Mouse (Mus musculus) hindbrain, embryonic 14.5 days (tissue): ENCODE measurements around the gene Sart3. TPM values are rescaled to one million over a fixed set of nuclear protein-coding genes. Genes with fewer than 3 reads are reported as not detected.

Experiments used
- ATAC-seq: fragments of 200-750 bp; cut with Nextera tagmentation; 2 replicates; pipeline ENCODE4 v1.8.0; 2017; ENCODE audit warnings: moderate number of reproducible peaks, mild to moderate bottlenecking, moderate TSS enrichment, moderate library complexity; ENCODE audit not compliant: low FRiP score
- DNase-seq: peaks from one replicate; pipeline ENCODE4 v3.0.0-alpha.2; 2015; ENCODE audit warnings: low spot score
- H3K27ac ChIP-seq: fragments of 300-500 bp; sonication (generic); 2 replicates; pipeline ENCODE4 v1.5.1; 2014; ENCODE audit warnings: mild to moderate bottlenecking, moderate library complexity
- H3K27me3 ChIP-seq: fragments of 300-500 bp; sonication (generic); 2 replicates; pipeline ENCODE4 v1.6.1; 2014; ENCODE audit warnings: mild to moderate bottlenecking, low read length, mixed read lengths; ENCODE audit not compliant: control insufficient read depth, insufficient read depth
- H3K36me3 ChIP-seq: fragments of 300-500 bp; sonication (generic); replicated peaks from 2 replicates; pipeline ENCODE4 v1.6.1; 2014; ENCODE audit not compliant: control insufficient read depth, insufficient read depth
- H3K4me1 ChIP-seq: fragments of 300-500 bp; sonication (generic); replicated peaks from 2 replicates; pipeline ENCODE4 v1.6.1; 2014; ENCODE audit warnings: antibody characterized with exemption, low read length, mixed read lengths; ENCODE audit not compliant: control insufficient read depth, insufficient read depth
- H3K4me2 ChIP-seq: fragments of 300-500 bp; sonication (generic); replicated peaks from 2 replicates; pipeline ENCODE4 v1.6.1; 2014; ENCODE audit warnings: mild to moderate bottlenecking, moderate library complexity
- H3K4me3 ChIP-seq: fragments of 300-500 bp; sonication (generic); replicated peaks from 2 replicates; pipeline ENCODE4 v1.5.1; 2014; ENCODE audit warnings: mild to moderate bottlenecking, low read length
- H3K9ac ChIP-seq: fragments of 300-500 bp; sonication (generic); 2 replicates; pipeline ENCODE4 v1.6.1; 2014
- H3K9me3 ChIP-seq: fragments of 300-500 bp; sonication (generic); 2 replicates; pipeline ENCODE4 v1.6.1; 2016; ENCODE audit warnings: low read length; ENCODE audit not compliant: control insufficient read depth
- WGBS: fragments of 180-500 bp; shearing (Covaris S2); extraction: QIAGEN DNeasy Blood & Tissue Kit; methylation state at CpG from one replicate; pipeline ENCODE4 v1.1.7; 2014; 5-methylcytosine and 5-hydroxymethylcytosine counted together
- polyA plus RNA-seq: library from polyadenylated mRNA; unstranded; fragments of >200 nt; fragmentation: Nextera tagmentation; extraction: Ambion mirVana; gene quantifications from 2 replicates; pipeline ENCODE4 v1.2.1, GENCODE M21; 2014

Sart3 gene
- polyA plus RNA-seq, 1 experiment from 2014 or later: 33.0 TPM

- 27% methylated on average over 7 of the region's 7 CpGs for WGBS
- peak overlapping the region; percentile 64 for H3K4me2 ChIP-seq
- ATAC-seq: no peak
Observed at GRCm38 (mm10) chr5:113735023-113735344, 37.3 kb downstream of the Sart3 start.

GRCm38 (mm10) chr5:113734376-113734775 is 37.9 kb downstream of the Sart3 start:
- DNase-seq: no peak
- Histone ChIP-seq H3K27me3 (no peaks in the 10 kb centered on the region), H3K27ac (no peak overlapping the region)

More at GRCm38 (mm10) chr5:113735023-113735344, 37.3 kb downstream of the Sart3 start:
- Histone ChIP-seq H3K9me3 (no peaks in the 10 kb centered on the region), H3K27ac (peak overlapping the region; percentile 97), H3K4me1 (peaks cover 22% of the 10 kb centered on the region), H3K27me3 (no peaks in the 10 kb centered on the region), H3K9ac (peak overlapping the region; percentile 74), H3K4me3 (peak overlapping the region; percentile 53), H3K36me3 (peaks cover 23% of the 10 kb centered on the region)
- DNase-seq: peak; percentile 35

GRCm38 (mm10) chr5:113732182-113732581 is 40.1 kb downstream of the Sart3 start:
- ATAC-seq (no peak), DNase-seq (peak; percentile 63)

More at GRCm38 (mm10) chr5:113734376-113734775, 37.9 kb downstream of the Sart3 start:
- Histone ChIP-seq H3K9me3 (no peaks in the 10 kb centered on the region), H3K4me2 (no peak overlapping the region), H3K9ac (no peak overlapping the region), H3K4me3 (no peak overlapping the region), H3K4me1 (peaks cover 22% of the 10 kb centered on the region), H3K36me3 (peaks cover 17% of the 10 kb centered on the region)
- WGBS: 67% methylated on average over 5 of the region's 5 CpGs
- ATAC-seq: no peak

DNA sequence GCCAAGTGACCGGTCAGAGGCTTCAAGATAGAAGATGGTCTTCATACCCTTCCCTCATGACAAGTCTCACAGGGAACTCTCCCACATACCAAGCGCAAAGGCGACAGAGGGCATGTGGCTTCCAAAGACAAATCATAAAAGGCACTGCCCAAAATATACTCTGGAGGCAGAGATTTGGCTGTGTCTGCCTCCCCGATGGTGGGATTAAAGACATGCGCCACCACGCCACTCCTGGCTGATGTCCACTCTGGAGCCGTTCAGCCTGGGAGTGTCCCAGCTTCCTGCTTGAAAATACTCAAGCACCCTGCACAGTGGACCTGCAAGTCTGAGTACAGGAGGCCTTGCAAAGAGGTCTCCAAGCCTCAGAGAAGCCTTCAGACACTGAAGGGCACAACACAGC is 41.1 kb downstream of the Sart3 start:
- Histone ChIP-seq H3K4me1 (peaks cover 15% of the 10 kb centered on the region), H3K36me3 (no peaks in the 10 kb centered on the region), H3K4me2 (no peak overlapping the region), H3K9me3 (no peaks in the 10 kb centered on the region), H3K27ac (no peak overlapping the region), H3K27me3 (no peaks in the 10 kb centered on the region), H3K9ac (no peak overlapping the region), H3K4me3 (no peak overlapping the region)
- 90% methylated on average over 7 of the region's 7 CpGs for WGBS
- ATAC-seq (no peak), DNase-seq (no peak)

More at GRCm38 (mm10) chr5:113732182-113732581, 40.1 kb downstream of the Sart3 start:
- H3K27me3 ChIP-seq: no peaks in the 10 kb centered on the region
- no peaks in the 10 kb centered on the region for H3K9me3 ChIP-seq
- peaks cover 22% of the 10 kb centered on the region for H3K4me1 ChIP-seq
- H3K9ac ChIP-seq: no peak overlapping the region
- no peak overlapping the region for H3K4me2 ChIP-seq
- H3K4me3 ChIP-seq: no peak overlapping the region
- WGBS: 32% methylated on average over 6 of the region's 6 CpGs
- H3K36me3 ChIP-seq: no peaks in the 10 kb centered on the region
- H3K27ac ChIP-seq: no peak overlapping the region

DNA sequence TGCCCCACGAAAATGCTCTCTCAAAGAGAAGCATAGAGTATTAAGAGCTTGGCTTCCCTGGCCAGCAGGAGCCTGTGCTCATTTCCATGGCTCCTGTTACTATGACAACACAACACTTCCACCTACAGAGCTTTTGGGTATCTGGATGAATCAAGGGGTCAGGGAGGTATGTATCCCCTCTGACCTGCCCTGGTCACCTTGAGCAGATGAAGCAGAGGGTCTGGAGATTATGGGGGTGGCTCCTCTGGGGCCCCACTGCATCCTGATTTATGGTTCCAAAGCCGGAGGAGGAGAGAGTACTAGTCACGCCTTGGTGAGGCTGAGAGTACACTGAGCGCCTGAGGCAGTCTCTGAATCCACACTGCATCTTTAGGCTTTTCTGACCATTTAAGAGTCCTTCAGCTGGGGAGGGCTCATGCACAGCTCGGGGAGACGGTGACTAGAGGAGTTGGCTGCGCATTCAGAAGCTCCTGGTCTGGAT is 41.6 kb downstream of the Sart3 start:
- H3K4me1 ChIP-seq: peaks cover 15% of the 10 kb centered on the region
- peak; percentile 46 for DNase-seq
- H3K36me3 ChIP-seq: no peaks in the 10 kb centered on the region
- peak overlapping the region; percentile 32; the same call in 1 of the 2 replicates for H3K27ac ChIP-seq
- no peak for ATAC-seq
- no peak overlapping the region for H3K9ac ChIP-seq
- H3K9me3 ChIP-seq: no peaks in the 10 kb centered on the region
- H3K4me2 ChIP-seq: no peak overlapping the region
- no peak overlapping the region for H3K4me3 ChIP-seq
- WGBS: 66% methylated on average over 7 of the region's 7 CpGs
- no peaks in the 10 kb centered on the region for H3K27me3 ChIP-seq

GRCm38 (mm10) chr5:113728691-113729090 is 43.6 kb downstream of the Sart3 start:
- WGBS: 91% methylated on average over 7 of the region's 7 CpGs
- no peaks in the 10 kb centered on the region for H3K27me3 ChIP-seq
- H3K36me3 ChIP-seq: no peaks in the 10 kb centered on the region
- H3K9me3 ChIP-seq: no peaks in the 10 kb centered on the region
- no peak overlapping the region for H3K9ac ChIP-seq
- peaks cover 16% of the 10 kb centered on the region; the same call in 1 of the 2 replicates for H3K4me1 ChIP-seq
- no peak for ATAC-seq
- H3K4me2 ChIP-seq: no peak overlapping the region
- DNase-seq: no peak
- H3K4me3 ChIP-seq: no peak overlapping the region
- H3K27ac ChIP-seq: no peak overlapping the region

DNA sequence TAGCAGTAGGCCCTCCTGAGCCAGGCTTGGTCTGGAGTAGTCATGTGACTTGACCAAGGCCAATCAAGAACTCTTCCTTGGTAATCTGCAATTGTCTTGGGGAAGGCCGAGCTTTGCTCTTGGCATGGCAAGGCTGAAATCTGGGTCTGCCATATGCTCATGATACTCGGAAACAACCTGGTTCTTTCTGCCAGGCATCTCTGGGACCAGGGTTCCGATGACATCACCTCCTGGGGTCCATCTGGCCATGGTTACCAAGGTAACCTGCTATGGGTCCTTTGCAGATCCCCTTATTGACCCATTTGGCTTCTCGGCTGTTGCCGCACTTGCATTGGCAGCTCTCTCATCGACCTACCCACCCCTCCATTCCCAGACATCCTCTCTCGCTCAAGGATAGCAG is 44.3 kb downstream of the Sart3 start:
- Histone ChIP-seq H3K27me3 (no peaks in the 10 kb centered on the region), H3K9ac (no peak overlapping the region), H3K27ac (no peak overlapping the region), H3K36me3 (no peaks in the 10 kb centered on the region), H3K4me3 (no peak overlapping the region), H3K4me1 (peaks cover 17% of the 10 kb centered on the region; the same call in 1 of the 2 replicates), H3K9me3 (no peaks in the 10 kb centered on the region), H3K4me2 (no peak overlapping the region)
- DNase-seq: no peak
- 78% methylated on average over 7 of the region's 7 CpGs for WGBS
- ATAC-seq: no peak

GRCm38 (mm10) chr5:113727238-113727637 is 45.1 kb downstream of the Sart3 start:
- no peak for ATAC-seq
- Histone ChIP-seq H3K36me3 (no peaks in the 10 kb centered on the region), H3K4me1 (peaks cover 17% of the 10 kb centered on the region; the same call in 1 of the 2 replicates), H3K4me3 (no peak overlapping the region), H3K4me2 (no peak overlapping the region), H3K27ac (no peak overlapping the region), H3K27me3 (no peaks in the 10 kb centered on the region), H3K9me3 (no peaks in the 10 kb centered on the region), H3K9ac (no peak overlapping the region)
- whole genome bisulfite sequencing: 68% methylated on average over 12 of the region's 12 CpGs
- DNase-seq: no peak

DNA sequence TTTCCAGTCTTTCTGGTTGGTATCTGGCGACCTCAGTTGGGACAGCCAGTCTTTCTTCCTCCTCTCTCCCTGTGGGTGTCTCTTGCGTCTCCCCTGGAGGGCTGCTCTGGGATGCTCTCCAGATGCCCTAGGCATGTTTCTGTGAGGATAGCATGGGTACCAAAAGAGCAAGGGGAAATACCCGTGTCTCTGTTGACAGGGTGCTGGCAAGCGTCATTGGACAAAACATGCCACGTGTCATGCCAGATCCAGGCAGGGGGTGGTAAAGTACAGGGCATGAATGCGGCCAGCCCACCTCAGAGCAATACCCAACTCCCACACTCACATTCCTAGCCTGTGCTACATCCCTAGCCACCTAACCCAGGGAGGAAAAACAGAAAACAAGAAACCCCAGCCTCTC is 45.7 kb downstream of the Sart3 start:
- ATAC-seq: no peak
- Histone ChIP-seq H3K9ac (no peak overlapping the region), H3K27ac (no peak overlapping the region), H3K4me1 (peaks cover 17% of the 10 kb centered on the region; the same call in 1 of the 2 replicates), H3K4me2 (no peak overlapping the region), H3K27me3 (no peaks in the 10 kb centered on the region), H3K9me3 (no peaks in the 10 kb centered on the region), H3K36me3 (no peaks in the 10 kb centered on the region), H3K4me3 (no peak overlapping the region)
- no peak for DNase-seq
- 76% methylated on average over 6 of the region's 6 CpGs for WGBS

DNA sequence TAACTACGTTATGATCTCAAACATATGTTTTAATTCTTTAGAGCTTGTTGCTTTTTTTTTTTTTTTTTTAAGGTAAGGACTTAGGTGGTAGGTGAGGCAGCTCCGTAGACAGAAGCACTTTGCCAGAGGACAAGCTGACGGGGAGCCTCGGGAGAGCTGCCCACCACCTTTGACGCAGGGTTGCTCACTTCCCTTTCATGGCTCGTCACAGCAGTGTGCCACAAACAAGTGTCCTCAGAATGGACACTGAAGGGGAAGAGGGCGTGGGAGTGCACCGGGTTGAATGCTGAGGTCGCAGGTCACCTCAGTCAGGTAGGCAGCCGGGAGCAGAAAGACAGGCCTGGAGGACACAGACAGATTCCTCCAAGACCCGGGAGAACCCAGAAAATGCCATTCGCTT is 46.9 kb downstream of the Sart3 start:
- Histone ChIP-seq H3K27ac (no peak overlapping the region), H3K9me3 (no peaks in the 10 kb centered on the region), H3K4me3 (no peak overlapping the region), H3K36me3 (no peaks in the 10 kb centered on the region), H3K9ac (no peak overlapping the region), H3K27me3 (no peaks in the 10 kb centered on the region), H3K4me2 (no peak overlapping the region), H3K4me1 (peaks cover 10% of the 10 kb centered on the region; the same call in 1 of the 2 replicates)
- no peak for DNase-seq
- WGBS: 61% methylated on average over 12 of the region's 12 CpGs
- ATAC-seq: no peak
